Mouse (Mus musculus) cerebellum, adult 2 months (tissue): ENCODE data around the gene Etv2.

Experiments
- CTCF ChIP-seq: fragments of 200-500 bp; IDR thresholded peaks from 2 replicates; pipeline ENCODE4 v1.5.1; 2011; ENCODE audit warnings: low read depth, mild to moderate bottlenecking, control low read depth, low read length, moderate library complexity, borderline replicate concordance; ENCODE audit not compliant: insufficient read depth
- POLR2A ChIP-seq: fragments of 200-500 bp; IDR thresholded peaks from 2 replicates; pipeline ENCODE4 v1.6.1; 2011; ENCODE audit warnings: low read length, control low read depth, borderline replicate concordance; ENCODE audit not compliant: insufficient read depth

DNA sequence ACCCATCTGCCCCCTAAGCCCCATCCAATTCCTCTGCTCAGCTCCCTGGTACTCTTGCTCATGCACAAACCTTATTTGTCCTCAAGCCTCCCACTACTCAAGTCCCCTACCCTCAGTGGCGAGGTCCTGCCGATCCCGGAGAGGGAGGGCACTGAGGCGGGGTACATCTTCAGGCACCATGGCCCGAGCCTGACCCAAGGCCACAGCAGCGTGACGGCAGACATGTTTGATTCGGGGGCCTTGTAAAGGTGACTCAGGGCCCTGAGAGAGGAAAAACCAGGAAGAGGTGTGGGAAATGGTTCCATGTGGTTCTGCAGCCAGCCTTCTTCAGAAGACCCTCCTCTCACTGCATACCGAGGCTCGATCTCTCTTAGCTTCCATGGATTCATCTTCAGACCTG lies 51.3 kb downstream of the Etv2 start:
- TF ChIP-seq CTCF: no peak
- TF ChIP-seq POLR2A: no peak
